Mouse (Mus musculus) heart, postnatal 0 days (tissue): ENCODE data around the gene Tbc1d9b. TPM values are rescaled to one million over a fixed set of nuclear protein-coding genes. Genes with fewer than 3 reads are reported as not detected.

Source experiments
- ATAC-seq: fragments of 200-750 bp; cut with Nextera tagmentation; 2 replicates; pipeline ENCODE4 v1.8.0; 2017; ENCODE audit warnings: low read depth, moderate number of reproducible peaks, moderate library complexity; ENCODE audit not compliant: insufficient read depth
- DNase-seq: peaks from one replicate; pipeline ENCODE4 v3.0.0-alpha.2; 2016; ENCODE audit warnings: low spot score
- H3K27ac ChIP-seq: fragments of 300-500 bp; sonication (generic); 2 replicates; pipeline ENCODE4 v1.5.1; 2014; ENCODE audit warnings: low read depth, mild to moderate bottlenecking
- H3K27me3 ChIP-seq: fragments of 300-500 bp; sonication (generic); 2 replicates; pipeline ENCODE4 v1.6.1; 2014; ENCODE audit warnings: low read length, mixed read lengths; ENCODE audit not compliant: control insufficient read depth, insufficient read depth
- H3K36me3 ChIP-seq: fragments of 300-500 bp; sonication (generic); replicated peaks from 2 replicates; pipeline ENCODE4 v1.6.1; 2014; ENCODE audit warnings: low read length, mixed read lengths; ENCODE audit not compliant: control insufficient read depth, insufficient read depth
- H3K4me1 ChIP-seq: fragments of 300-500 bp; sonication (generic); 2 replicates; pipeline ENCODE4 v1.6.1; 2014; ENCODE audit warnings: antibody characterized with exemption; ENCODE audit not compliant: control insufficient read depth, insufficient read depth
- H3K4me2 ChIP-seq: fragments of 300-500 bp; sonication (generic); 2 replicates; pipeline ENCODE4 v1.6.1; 2014; ENCODE audit warnings: low read depth, mild to moderate bottlenecking, low read length, moderate library complexity
- H3K4me3 ChIP-seq: fragments of 300-500 bp; sonication (generic); 2 replicates; pipeline ENCODE4 v1.5.1; 2014; ENCODE audit warnings: low read depth, low read length
- H3K9ac ChIP-seq: fragments of 300-500 bp; sonication (generic); replicated peaks from 2 replicates; pipeline ENCODE4 v1.6.1; 2014; ENCODE audit warnings: low read depth, low read length, mixed read lengths
- H3K9me3 ChIP-seq: fragments of 300-500 bp; sonication (generic); replicated peaks from 2 replicates; pipeline ENCODE4 v1.6.1; 2016; ENCODE audit warnings: low read length; ENCODE audit not compliant: control insufficient read depth
- CTCF ChIP-seq: IDR thresholded peaks from 2 replicates; pipeline ENCODE4 v1.5.1; 2016; ENCODE audit warnings: antibody characterized with exemption, control low read depth, low read depth
- EP300 ChIP-seq: IDR thresholded peaks from 2 replicates; pipeline ENCODE4 v1.6.1; 2016; ENCODE audit warnings: antibody characterized with exemption, low read depth
- WGBS: fragments of 180-500 bp; shearing (Covaris S2); extraction: QIAGEN DNeasy Blood & Tissue Kit; methylation state at CpG from one replicate; pipeline ENCODE4 v1.1.7; 2014; 5-methylcytosine and 5-hydroxymethylcytosine counted together
- polyA plus RNA-seq: library from polyadenylated mRNA; unstranded; fragments of >200 nt; fragmentation: Nextera tagmentation; extraction: Ambion mirVana; gene quantifications from 2 replicates; pipeline ENCODE4 v1.2.1, GENCODE M21; 2015
- total RNA-seq: library from RNA; depleted of rRNA; stranded (reverse); fragments of >200 nt; gene quantifications from 2 replicates; pipeline ENCODE4 v1.2.3, GENCODE M21; 2014; ENCODE audit warnings: low replicate concordance

The Tbc1d9b gene
- total and polyA plus RNA-seq, 2 experiments from 2014 or later: 18.4 to 37.6 TPM

DNA sequence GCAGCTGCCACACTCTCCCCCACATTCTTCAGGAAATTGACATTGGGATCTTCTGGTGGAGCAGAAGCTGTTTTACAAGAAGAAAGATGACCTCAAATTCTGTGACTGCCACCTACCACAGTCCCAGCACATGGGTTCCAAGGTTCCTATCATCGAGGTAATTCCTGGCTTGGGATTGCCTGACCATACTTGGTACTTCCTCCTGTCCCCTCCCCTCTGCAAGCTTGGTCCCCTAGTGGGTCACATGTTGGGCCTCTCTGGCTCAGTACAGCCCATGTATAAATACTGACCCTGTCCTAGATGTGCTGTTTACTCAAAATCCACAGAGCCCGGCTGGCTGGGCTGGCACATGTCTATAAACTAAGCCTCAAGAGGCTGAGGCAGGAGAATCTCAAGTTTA, 74.8 kb downstream of the Tbc1d9b start:
- Histone ChIP-seq H3K27ac (no peak overlapping the region), H3K36me3 (peaks cover 72% of the 10 kb centered on the region), H3K9me3 (no peaks in the 10 kb centered on the region), H3K4me1 (peaks cover 21% of the 10 kb centered on the region), H3K4me2 (no peak overlapping the region), H3K9ac (no peak overlapping the region), H3K27me3 (no peaks in the 10 kb centered on the region), H3K4me3 (no peak overlapping the region)
- TF ChIP-seq CTCF (no peak), EP300 (no peak)
- ATAC-seq (no peak), DNase-seq (no peak)
- WGBS: 79% methylated on average over 2 of the region's 2 CpGs

- Histone ChIP-seq H3K9ac (no peak overlapping the region), H3K36me3 (peaks cover 59% of the 10 kb centered on the region), H3K27ac (no peak overlapping the region), H3K4me1 (peaks cover 34% of the 10 kb centered on the region), H3K4me2 (no peak overlapping the region), H3K9me3 (no peaks in the 10 kb centered on the region), H3K4me3 (no peak overlapping the region), H3K27me3 (no peaks in the 10 kb centered on the region)
- DNase-seq: no peak
- TF ChIP-seq EP300 (no peak), CTCF (no peak)
- no peak for ATAC-seq
- 94% methylated on average over 14 of the region's 14 CpGs for WGBS
These were observed 76.1 kb downstream of the Tbc1d9b start for GRCm38 (mm10) chr11:50207344-50207743.

- TF ChIP-seq EP300 (no peak), CTCF (no peak)
- Histone ChIP-seq H3K27me3 (no peaks in the 10 kb centered on the region), H3K4me2 (no peak overlapping the region), H3K4me3 (no peak overlapping the region), H3K9ac (no peak overlapping the region), H3K27ac (no peak overlapping the region), H3K4me1 (peaks cover 40% of the 10 kb centered on the region), H3K9me3 (no peaks in the 10 kb centered on the region), H3K36me3 (peaks cover 52% of the 10 kb centered on the region)
- ATAC-seq: no peak
- DNase-seq: no peak
- 86% methylated on average over 5 of the region's 5 CpGs for WGBS
These were observed 76.8 kb downstream of the Tbc1d9b start for GRCm38 (mm10) chr11:50208039-50208438.

DNA sequence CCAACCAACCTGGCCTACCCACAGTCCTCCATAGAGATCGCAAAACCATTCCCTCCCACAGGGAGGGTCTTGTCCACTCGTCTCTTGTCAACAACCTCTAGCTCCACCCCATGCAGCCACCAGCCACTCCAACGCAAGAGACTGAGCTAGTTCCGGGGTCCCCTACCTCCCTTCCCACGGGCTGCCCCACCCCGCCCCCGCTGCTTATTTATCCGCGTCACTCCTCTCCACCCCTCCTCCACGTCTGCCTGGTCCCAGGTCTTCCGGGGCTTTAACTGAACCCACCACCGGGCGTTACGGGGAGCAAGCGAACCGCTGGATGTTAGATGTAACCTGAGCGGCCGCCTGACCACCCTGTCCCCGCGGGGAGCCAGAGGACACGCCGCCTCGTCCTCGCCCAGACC, 78.9 kb downstream of the Tbc1d9b start:
- H3K9ac ChIP-seq: peak overlapping the region; percentile 99
- ATAC-seq (peak; percentile 92), DNase-seq (peak; percentile 96)
- TF ChIP-seq EP300 (no peak), CTCF (no peak)
- H3K4me1 ChIP-seq: peaks cover 50% of the 10 kb centered on the region
- peak overlapping the region; percentile 100 for H3K4me3 ChIP-seq
- no peaks in the 10 kb centered on the region for H3K27me3 ChIP-seq
- H3K9me3 ChIP-seq: no peaks in the 10 kb centered on the region
- WGBS: under 1% methylated on average over 24 of the region's 24 CpGs
- peaks cover 31% of the 10 kb centered on the region for H3K36me3 ChIP-seq
- H3K27ac ChIP-seq: peak overlapping the region; percentile 100
- peak overlapping the region; percentile 69 for H3K4me2 ChIP-seq

DNA sequence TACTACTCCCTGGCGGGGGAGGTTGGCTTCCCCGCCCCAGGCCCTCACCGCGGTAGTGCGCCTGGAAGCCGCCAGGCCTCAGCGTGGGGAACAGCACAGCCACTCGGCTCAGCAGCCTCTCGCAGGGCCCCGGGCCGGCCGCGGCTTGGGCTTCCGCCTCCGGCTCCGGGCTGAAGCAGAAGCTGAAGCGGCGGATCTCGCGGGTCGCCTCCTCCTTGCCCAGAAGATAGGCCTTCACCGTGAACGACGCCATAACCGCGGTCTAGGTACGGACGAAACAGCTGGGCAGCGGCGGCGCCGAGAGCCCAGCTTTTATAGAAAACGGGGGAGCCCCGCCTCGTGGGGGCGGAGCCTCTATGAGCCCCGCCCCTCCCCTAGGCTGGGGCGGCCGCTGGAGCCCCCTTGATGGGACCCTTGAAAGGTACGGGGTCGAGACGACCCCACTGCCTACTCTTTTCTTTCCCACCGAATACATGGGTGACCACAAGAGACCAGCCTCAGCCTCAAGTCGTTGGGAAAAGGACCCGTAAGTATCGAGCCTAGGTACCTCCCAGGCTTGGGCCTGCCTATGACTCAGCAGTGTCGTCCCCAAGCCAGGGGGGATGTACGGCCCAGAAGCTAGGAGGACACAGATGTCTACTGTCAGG, 79.4 kb downstream of the Tbc1d9b start, which contains the start of the genes Sqstm1 and Mgat4b:
Gene Sqstm1, minus strand, starts transcription at position 323 of the 647 bp plus-strand sequence.
Gene Mgat4b, plus strand, starts transcription at position 386 of the 647 bp plus-strand sequence.
- TF ChIP-seq EP300: peak; percentile 64; the same call in 1 of the 2 replicates
- no peak for TF ChIP-seq CTCF
- peak; percentile 62 for ATAC-seq
- Histone ChIP-seq H3K4me2 (peak within 1 kb of the TSS; percentile 69), H3K9me3 (no peaks in the 10 kb centered on the region), H3K9ac (peak within 1 kb of the TSS; percentile 99), H3K4me3 (peak within 1 kb of the TSS; percentile 100), H3K36me3 (peaks cover 26% of the 10 kb centered on the region), H3K27me3 (no peaks in the 10 kb centered on the region), H3K27ac (peak within 1 kb of the TSS; percentile 100), H3K4me1 (peaks cover 49% of the 10 kb centered on the region)
- peak; percentile 71 for DNase-seq
- under 1% methylated on average over 48 of the region's 48 CpGs for WGBS
